Mouse (Mus musculus): ENCODE measurements around the gene Pros1.

Gene Pros1

GRCm38 (mm10) chr16:62931341-62931740 lies 77.2 kb downstream of the Pros1 start:
- Histone ChIP-seq H3K27me3 (ENCODE audit: control insufficient read depth, insufficient read depth, low read length, poor library complexity, severe bottlenecking) (no peaks in the 10 kb centered on the region), H3K36me3 (ENCODE audit: control insufficient read depth, insufficient read depth, low read length, poor library complexity, severe bottlenecking) (no peaks in the 10 kb centered on the region)
- DNase-seq (ENCODE audit: low read depth, low spot score): no peak

DNA sequence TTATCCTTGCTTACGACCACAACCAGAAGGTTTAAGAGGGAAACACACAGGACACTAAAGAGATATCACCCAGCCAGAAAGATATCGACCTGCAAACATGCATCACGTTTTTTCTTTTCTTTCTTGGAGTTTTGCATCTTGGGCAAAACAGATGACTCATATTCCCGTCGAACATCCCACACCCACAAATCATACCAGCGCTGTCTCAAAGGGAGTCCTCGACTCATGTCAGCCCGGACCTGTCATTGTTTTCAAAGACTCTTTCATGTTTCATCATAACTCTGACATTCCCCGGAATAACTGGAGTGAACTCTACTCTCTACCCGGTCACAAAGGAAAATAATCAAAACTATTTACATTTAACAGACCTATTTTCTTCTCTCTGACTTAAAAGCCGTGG lies 82.2 kb downstream of the Pros1 start:
- DNase-seq (ENCODE audit: low read depth, low spot score): no peak
- H3K36me3 ChIP-seq (ENCODE audit: control insufficient read depth, insufficient read depth, low read length, poor library complexity, severe bottlenecking): no peaks in the 10 kb centered on the region
- no peaks in the 10 kb centered on the region for H3K27me3 ChIP-seq (ENCODE audit: control insufficient read depth, insufficient read depth, low read length, poor library complexity, severe bottlenecking)

DNA sequence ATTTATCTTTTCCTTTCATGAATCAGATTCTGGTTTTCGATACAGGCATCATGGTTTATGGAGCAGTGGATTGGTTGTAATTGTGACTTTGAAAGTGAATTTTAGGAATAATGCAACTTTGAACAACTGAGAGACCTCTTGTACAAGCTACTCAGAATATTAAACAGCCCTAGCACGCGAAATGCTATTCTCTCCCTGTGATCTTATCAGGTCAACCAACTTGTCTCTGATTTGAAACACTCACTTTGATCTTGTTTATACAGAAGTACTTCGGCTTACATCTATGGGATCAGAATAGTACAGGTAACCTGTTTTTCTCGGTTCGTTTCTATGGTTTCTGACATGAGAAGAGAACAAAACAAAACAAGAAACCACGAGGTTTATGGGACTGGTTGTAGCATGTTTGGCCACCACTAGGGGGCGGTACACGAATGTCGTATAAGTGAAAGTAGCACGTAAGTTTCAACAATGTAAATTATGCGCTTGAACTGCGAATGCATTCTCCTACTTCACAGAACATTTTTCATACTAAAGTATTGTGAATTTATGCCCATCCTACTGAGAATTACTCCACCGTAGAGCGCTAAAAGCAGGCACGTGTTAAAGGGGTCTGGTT lies 86.4 kb downstream of the Pros1 start:
- H3K36me3 ChIP-seq (ENCODE audit: control insufficient read depth, insufficient read depth, low read length, poor library complexity, severe bottlenecking): no peaks in the 10 kb centered on the region
- DNase-seq (ENCODE audit: low read depth, low spot score): peak; percentile 64
- H3K27me3 ChIP-seq (ENCODE audit: control insufficient read depth, insufficient read depth, low read length, poor library complexity, severe bottlenecking): no peaks in the 10 kb centered on the region

DNA sequence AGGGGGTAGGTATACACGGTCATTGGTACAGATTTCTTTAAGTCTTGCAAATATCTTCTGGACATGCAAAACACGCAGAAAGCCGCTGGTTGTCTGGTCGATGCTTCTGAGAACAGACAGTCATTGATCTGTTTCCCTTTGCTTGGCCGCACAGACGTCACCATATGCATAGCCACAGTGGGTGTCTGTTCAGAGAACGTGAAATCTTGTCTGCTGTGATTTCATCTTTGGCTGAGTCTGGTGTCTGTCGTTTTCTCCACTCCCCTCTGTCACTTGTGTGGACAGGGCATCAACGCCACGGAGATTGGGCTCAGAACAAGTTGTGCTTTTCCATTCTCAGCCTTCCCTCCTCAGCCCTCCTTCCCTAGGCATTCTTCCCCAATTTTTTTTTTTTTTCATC lies 87.7 kb downstream of the Pros1 start:
- Histone ChIP-seq H3K36me3 (ENCODE audit: control insufficient read depth, insufficient read depth, low read length, poor library complexity, severe bottlenecking) (no peaks in the 10 kb centered on the region), H3K27me3 (ENCODE audit: control insufficient read depth, insufficient read depth, low read length, poor library complexity, severe bottlenecking) (no peaks in the 10 kb centered on the region)
- no peak for DNase-seq (ENCODE audit: low read depth, low spot score)

DNA sequence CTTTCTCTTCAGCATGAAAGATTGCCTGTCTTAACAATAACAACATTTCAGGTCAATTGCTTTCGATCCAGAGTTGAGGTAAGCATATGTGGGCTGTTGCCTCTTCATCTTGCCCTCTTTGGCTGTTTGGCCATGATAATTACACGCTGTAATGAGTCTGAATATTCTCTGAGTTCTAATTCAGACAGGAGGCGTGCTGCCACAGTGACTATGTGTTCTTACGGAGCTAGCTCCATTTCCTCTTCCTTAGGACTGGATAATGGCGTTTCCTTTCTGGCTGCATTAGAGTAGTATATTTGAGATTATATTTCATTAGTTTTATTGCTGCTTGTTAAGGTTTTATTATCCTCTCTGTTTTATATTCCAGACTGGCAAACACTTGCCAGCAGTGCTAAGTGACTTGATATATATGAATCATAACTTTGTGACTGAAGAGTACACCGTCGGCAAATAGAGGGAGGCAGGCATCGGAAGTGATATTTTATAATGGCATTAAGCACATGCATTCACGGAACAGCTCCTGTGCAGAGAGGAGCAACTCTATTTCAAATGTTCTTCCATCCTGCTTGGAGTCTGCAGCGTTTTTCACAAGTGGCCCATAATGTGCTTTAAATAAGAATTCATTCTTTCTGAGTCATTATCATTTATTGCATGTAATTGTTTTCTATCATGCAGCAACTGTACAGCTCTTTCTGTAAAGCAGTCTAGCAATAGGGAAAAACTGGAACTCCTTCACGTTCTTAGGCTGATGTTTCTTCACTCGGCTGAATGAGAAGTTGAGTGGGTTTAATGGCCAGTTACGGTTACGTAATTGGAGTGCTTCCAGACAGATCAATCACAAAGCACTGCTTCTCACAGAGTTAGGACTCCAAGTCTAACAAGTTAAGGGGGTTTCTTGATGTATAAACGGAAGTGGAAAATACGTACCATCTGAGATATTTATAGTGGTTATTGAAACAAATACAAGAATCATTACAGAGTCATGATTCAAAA lies 88.6 kb downstream of the Pros1 start:
- Histone ChIP-seq H3K36me3 (ENCODE audit: control insufficient read depth, insufficient read depth, low read length, poor library complexity, severe bottlenecking) (no peaks in the 10 kb centered on the region), H3K27me3 (ENCODE audit: control insufficient read depth, insufficient read depth, low read length, poor library complexity, severe bottlenecking) (no peaks in the 10 kb centered on the region)
- no peak for DNase-seq (ENCODE audit: low read depth, low spot score)

- Histone ChIP-seq H3K36me3 (ENCODE audit: control insufficient read depth, insufficient read depth, low read length, poor library complexity, severe bottlenecking) (no peaks in the 10 kb centered on the region), H3K27me3 (ENCODE audit: control insufficient read depth, insufficient read depth, low read length, poor library complexity, severe bottlenecking) (no peaks in the 10 kb centered on the region)
- DNase-seq (ENCODE audit: low read depth, low spot score): no peak
Measured at GRCm38 (mm10) chr16:62958485-62958884, 104.4 kb downstream of the Pros1 start.

DNA sequence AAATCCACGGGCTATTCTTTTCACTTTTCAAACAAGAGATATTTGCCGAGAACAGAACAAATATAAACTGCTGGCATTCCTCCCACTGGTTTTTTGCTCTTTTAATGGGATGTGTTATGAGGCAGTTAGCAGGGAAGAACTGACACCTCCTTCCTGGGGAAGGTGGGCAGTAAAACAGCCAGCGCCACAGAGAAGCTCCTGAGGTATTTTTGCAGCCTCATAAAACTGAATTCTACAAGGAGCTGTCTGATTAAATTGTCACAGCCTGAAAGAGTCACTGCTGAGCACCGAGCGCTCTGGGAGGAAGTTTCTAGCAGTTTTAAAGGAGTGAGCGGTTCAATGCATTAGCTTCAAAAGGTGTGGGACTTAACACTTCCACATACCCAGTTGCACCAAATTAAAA lies 110.3 kb downstream of the Pros1 start:
- Histone ChIP-seq H3K36me3 (ENCODE audit: control insufficient read depth, insufficient read depth, low read length, poor library complexity, severe bottlenecking) (no peaks in the 10 kb centered on the region), H3K27me3 (ENCODE audit: control insufficient read depth, insufficient read depth, low read length, poor library complexity, severe bottlenecking) (no peaks in the 10 kb centered on the region)
- no peak for DNase-seq (ENCODE audit: low read depth, low spot score)

DNA sequence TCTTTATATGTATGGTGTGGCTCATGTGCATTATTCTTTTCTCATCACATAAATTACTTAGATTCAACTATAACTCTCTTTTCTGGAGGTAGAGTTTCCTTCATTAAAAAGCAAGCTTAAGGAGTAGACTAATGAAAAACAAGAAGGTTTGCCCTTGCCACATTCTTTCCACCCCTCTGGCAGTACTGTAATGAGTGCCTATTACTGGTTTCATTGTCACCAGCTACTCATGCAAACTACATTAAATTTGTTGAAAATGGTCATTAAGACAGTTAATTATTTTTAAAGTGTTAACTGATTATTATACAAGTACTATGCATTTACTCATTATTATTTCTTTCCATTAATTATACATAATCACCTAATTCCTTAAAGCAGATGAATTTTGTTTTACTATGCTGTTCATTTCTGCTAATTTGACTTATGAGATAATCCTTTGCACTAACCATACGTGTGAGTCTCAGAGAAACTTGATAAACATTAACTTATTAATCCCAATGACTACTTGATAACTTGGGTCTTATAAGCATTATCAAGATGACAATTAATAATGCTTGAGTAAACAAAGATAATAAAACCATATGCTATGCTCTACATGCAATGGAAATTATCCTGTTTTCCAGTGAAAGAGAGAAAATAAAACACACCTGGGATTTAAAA lies 117.7 kb downstream of the Pros1 start:
- no peaks in the 10 kb centered on the region for H3K36me3 ChIP-seq (ENCODE audit: control insufficient read depth, insufficient read depth, low read length, poor library complexity, severe bottlenecking)
- DNase-seq (ENCODE audit: low read depth, low spot score): no peak
- H3K27me3 ChIP-seq (ENCODE audit: control insufficient read depth, insufficient read depth, low read length, poor library complexity, severe bottlenecking): no peaks in the 10 kb centered on the region

GRCm38 (mm10) chr16:62974926-62975325 lies 120.8 kb downstream of the Pros1 start:
- no peaks in the 10 kb centered on the region for H3K36me3 ChIP-seq (ENCODE audit: control insufficient read depth, insufficient read depth, low read length, poor library complexity, severe bottlenecking)
- no peak for DNase-seq (ENCODE audit: low read depth, low spot score)
- no peaks in the 10 kb centered on the region for H3K27me3 ChIP-seq (ENCODE audit: control insufficient read depth, insufficient read depth, low read length, poor library complexity, severe bottlenecking)
